Mouse (Mus musculus): ENCODE data around the gene Gm20388. TPM values are rescaled to one million over a fixed set of nuclear protein-coding genes. Genes with fewer than 3 reads are reported as not detected.
A peak's percentile ranks its signal among the peaks of the same experiment; 100 is the strongest.

Gm20388 gene
- polyA plus RNA-seq, 1 experiment from 2014 or later: not detected

DNA sequence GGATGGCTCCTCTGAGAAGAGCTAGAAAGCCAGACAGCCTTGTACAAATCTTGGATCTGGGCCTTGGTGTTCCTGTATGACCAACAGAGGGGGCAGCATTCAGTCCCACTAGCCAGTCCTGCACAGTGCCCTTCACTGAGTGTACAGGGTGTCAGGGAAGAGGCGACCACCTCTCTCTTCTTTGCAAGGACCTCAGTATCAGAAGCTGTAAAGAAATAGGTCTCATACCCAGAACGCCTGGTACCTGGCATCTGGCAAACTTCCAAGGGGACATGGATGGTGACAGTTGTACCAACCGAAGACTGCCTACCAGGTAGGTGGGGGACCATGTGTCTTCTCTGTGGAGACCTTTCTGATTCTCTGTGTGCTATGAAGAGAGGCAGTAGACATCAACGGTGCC is 2369.5 kb downstream of the Gm20388 start:
- Histone ChIP-seq H3K27ac (no peak overlapping the region), H3K4me2 (replicated peaks) (no peak overlapping the region), H3K27me3 (peaks cover 25% of the 10 kb centered on the region), H3K9me3 (no peaks in the 10 kb centered on the region), H3K9ac (no peak overlapping the region), H3K4me3 (no peak overlapping the region), H3K36me3 (no peaks in the 10 kb centered on the region), H3K4me1 (peaks cover 40% of the 10 kb centered on the region)
- WGBS: 67% methylated on average over 4 of the region's 4 CpGs
- no peak for ATAC-seq (ENCODE audit: insufficient number of reproducible peaks, insufficient read depth, low FRiP score, low TSS enrichment)

GRCm38 (mm10) chr8:122280588-122281316 is 2370.1 kb downstream of the Gm20388 start:
- Histone ChIP-seq H3K4me2 (replicated peaks) (peak overlapping the region; percentile 97), H3K9me3 (no peaks in the 10 kb centered on the region), H3K27me3 (peaks cover 31% of the 10 kb centered on the region), H3K27ac (peak overlapping the region; percentile 69), H3K36me3 (no peaks in the 10 kb centered on the region), H3K4me3 (peak overlapping the region; percentile 63), H3K4me1 (peaks cover 45% of the 10 kb centered on the region), H3K9ac (peak overlapping the region; percentile 24; the same call in 1 of the 2 replicates)
- ATAC-seq (ENCODE audit: insufficient number of reproducible peaks, insufficient read depth, low FRiP score, low TSS enrichment): peak; percentile 30
- WGBS: 5% methylated on average over 20 of the region's 20 CpGs

DNA sequence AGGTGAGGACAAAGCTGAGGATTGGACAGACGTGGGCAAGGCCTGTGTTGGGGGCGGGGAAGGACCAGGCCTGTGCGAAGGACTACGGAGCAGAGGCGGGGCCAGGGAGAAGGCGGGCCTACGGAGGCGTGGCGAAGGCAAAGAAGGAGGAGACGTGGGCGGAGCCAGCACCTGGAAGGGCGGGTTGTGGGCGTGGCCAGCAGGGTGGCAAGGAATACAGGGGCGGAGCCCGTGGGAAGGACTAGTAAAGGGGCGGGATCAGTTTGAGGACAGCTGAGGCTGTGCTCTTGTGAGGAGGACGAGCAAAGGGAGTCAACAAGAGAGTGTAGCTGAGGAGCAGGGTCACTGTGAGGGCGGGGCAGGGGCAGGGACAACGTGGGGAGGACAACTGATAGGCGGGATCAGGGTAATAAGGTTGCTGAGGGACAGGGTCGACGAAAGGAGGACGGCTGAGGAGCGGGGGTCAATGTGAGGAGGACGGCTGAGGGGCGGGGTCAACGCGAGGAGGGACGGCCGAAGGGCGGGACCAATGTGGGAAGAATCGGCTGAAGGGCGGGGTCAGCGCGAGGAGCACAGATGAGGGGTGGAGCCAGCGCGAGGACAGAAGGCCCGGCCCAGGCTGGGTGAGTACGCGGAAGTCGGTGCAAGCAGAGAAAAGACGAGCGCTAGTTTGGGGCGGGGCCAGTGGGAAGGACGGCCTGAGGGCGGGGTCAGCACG is 2370.8 kb downstream of the Gm20388 start:
- peak overlapping the region; percentile 63 for H3K4me3 ChIP-seq
- under 1% methylated on average over 47 of the region's 47 CpGs for WGBS

GRCm38 (mm10) chr8:122282035-122282358 is 2371.4 kb downstream of the Gm20388 start, which contains the start of gene Zfpm1:
Gene Zfpm1, plus strand, starts transcription at chr8:122282141.
- Histone ChIP-seq H3K4me2 (replicated peaks) (peak within 1 kb of the TSS; percentile 97), H3K27me3 (peaks cover 33% of the 10 kb centered on the region), H3K9ac (peak within 1 kb of the TSS; percentile 71), H3K9me3 (no peaks in the 10 kb centered on the region), H3K27ac (peak within 1 kb of the TSS; percentile 69), H3K4me1 (peaks cover 47% of the 10 kb centered on the region), H3K36me3 (no peaks in the 10 kb centered on the region), H3K4me3 (peak within 1 kb of the TSS; percentile 63)
- WGBS: 0% methylated on average over 48 of the region's 60 CpGs
- ATAC-seq (ENCODE audit: insufficient number of reproducible peaks, insufficient read depth, low FRiP score, low TSS enrichment): no peak

More for the DNA sequence above, 2370.8 kb downstream of the Gm20388 start:
- Histone ChIP-seq H3K4me2 (replicated peaks) (peak overlapping the region; percentile 97), H3K9me3 (no peaks in the 10 kb centered on the region), H3K4me1 (peaks cover 47% of the 10 kb centered on the region), H3K27me3 (peaks cover 33% of the 10 kb centered on the region), H3K9ac (peak overlapping the region; percentile 24), H3K27ac (peak overlapping the region; percentile 69), H3K36me3 (no peaks in the 10 kb centered on the region)
- ATAC-seq (ENCODE audit: insufficient number of reproducible peaks, insufficient read depth, low FRiP score, low TSS enrichment): peak; percentile 86

DNA sequence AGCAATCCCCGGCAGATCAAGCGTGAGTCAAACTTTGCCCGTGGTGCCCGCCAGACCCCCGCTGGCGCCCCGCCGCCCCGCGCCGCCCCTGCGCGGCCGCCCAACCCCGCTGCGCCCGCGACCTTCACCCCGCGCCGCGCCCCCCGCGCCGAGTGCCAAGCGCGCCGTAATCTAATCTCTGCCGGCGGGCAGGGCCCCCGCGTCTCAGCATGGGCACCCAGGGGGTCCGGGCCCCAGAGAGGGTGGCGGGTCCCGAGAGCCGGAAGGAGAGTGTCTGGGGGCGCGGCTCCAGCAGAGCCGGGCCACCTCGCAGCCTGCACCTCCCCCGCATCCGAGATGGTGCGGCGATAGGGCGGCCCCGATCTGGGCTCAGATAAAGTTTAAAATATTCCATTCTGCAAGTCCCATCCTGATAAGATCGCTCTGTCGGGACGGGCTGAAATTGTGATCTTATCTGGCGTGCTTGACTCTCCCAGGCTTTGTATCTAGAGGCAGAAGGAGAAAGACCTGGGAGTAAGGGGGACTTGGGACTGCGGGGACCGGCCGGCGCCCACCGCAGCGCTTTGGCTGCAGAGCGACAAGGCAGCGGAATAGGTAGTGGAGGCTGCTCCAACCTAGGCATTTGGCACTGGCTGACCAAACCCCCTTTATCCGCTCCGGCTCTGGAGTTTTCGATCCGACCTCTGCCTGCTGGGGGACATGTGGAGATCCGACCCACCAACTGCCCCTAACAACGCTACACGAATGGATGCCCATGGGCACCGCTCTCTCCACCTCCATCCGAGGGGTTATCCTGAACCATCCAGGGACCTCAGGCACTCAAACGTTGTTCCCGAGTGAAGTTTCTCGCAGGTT is 2372.1 kb downstream of the Gm20388 start:
- Histone ChIP-seq H3K9ac (peak overlapping the region; percentile 71), H3K27me3 (peaks cover 33% of the 10 kb centered on the region), H3K4me3 (peak overlapping the region; percentile 63), H3K36me3 (no peaks in the 10 kb centered on the region), H3K4me2 (replicated peaks) (peak overlapping the region; percentile 97), H3K27ac (peak overlapping the region; percentile 43; the same call in 1 of the 2 replicates), H3K9me3 (no peaks in the 10 kb centered on the region), H3K4me1 (peaks cover 43% of the 10 kb centered on the region)
- WGBS: under 1% methylated on average over 66 of the region's 70 CpGs
- no peak for ATAC-seq (ENCODE audit: insufficient number of reproducible peaks, insufficient read depth, low FRiP score, low TSS enrichment)

- H3K9me3 ChIP-seq: no peaks in the 10 kb centered on the region
- under 1% methylated on average over 37 of the region's 37 CpGs for WGBS
- H3K4me2 ChIP-seq (replicated peaks): peak overlapping the region; percentile 97
- H3K9ac ChIP-seq: peak overlapping the region; percentile 71
- H3K4me1 ChIP-seq: peaks cover 43% of the 10 kb centered on the region
- ATAC-seq (ENCODE audit: insufficient number of reproducible peaks, insufficient read depth, low FRiP score, low TSS enrichment): no peak
- peaks cover 33% of the 10 kb centered on the region for H3K27me3 ChIP-seq
- peak overlapping the region; percentile 43 for H3K27ac ChIP-seq
- peak overlapping the region; percentile 63 for H3K4me3 ChIP-seq
- H3K36me3 ChIP-seq: no peaks in the 10 kb centered on the region
Measured at GRCm38 (mm10) chr8:122283356-122284202, 2372.9 kb downstream of the Gm20388 start.

DNA sequence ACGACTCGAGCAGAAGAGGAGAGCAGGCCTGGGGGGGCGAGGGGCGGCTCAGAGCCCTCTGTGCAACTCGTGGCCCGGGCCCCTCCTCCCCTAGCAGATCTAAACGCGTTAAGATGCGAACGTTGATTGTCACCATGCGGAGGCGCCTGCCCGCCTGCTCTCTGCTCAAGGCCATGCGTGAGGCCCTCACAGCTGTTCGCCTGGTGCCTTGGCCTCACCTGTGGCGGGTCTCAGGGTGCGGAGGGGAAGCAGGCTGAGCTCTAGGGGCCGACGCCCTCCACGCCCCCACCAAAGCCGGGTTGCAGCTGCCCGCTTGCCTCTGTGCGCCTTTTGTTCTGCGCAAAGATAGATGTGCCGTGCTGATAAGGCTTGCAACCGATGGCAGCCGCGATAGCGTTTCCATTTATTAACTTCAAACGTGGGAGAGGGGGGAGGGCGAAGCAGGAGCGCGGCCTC is 2373.6 kb downstream of the Gm20388 start:
- Histone ChIP-seq H3K36me3 (no peaks in the 10 kb centered on the region), H3K9ac (peak overlapping the region; percentile 71), H3K4me3 (peak overlapping the region; percentile 63), H3K4me2 (replicated peaks) (peak overlapping the region; percentile 97), H3K27me3 (peaks cover 33% of the 10 kb centered on the region), H3K9me3 (no peaks in the 10 kb centered on the region), H3K4me1 (peaks cover 43% of the 10 kb centered on the region), H3K27ac (peak overlapping the region; percentile 41)
- no peak for ATAC-seq (ENCODE audit: insufficient number of reproducible peaks, insufficient read depth, low FRiP score, low TSS enrichment)
- under 1% methylated on average over 33 of the region's 33 CpGs for WGBS

- Histone ChIP-seq H3K9me3 (no peaks in the 10 kb centered on the region), H3K4me2 (replicated peaks) (peak overlapping the region; percentile 97), H3K4me1 (peaks cover 43% of the 10 kb centered on the region), H3K27ac (peak overlapping the region; percentile 41), H3K9ac (peak overlapping the region; percentile 71; the same call in 1 of the 2 replicates), H3K27me3 (peaks cover 33% of the 10 kb centered on the region), H3K4me3 (peak overlapping the region; percentile 63), H3K36me3 (no peaks in the 10 kb centered on the region)
- ATAC-seq (ENCODE audit: insufficient number of reproducible peaks, insufficient read depth, low FRiP score, low TSS enrichment): no peak
- WGBS: 3% methylated on average over 21 of the region's 21 CpGs
Measured at GRCm38 (mm10) chr8:122284659-122285261, 2374.1 kb downstream of the Gm20388 start.

DNA sequence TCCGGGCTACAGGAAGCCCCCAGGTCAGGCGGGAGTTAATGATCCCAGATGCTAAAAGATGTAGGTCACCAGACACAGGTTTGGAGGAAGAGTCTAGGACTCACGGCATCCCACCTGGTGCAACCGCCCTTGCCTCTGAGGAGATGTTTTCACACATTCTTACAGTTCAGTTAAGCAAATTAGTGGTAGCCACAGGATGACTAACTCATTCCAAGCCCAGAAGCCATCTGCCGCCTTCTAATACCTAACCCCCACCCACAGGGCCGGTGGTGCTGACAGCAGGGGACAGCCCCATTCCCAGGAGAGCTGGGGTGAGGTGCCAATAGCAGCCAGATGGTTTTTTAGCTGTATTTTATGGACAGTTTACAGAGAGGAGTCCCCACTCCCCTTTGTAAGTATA is 2375.1 kb downstream of the Gm20388 start:
- Histone ChIP-seq H3K27ac (no peak overlapping the region), H3K4me1 (peaks cover 37% of the 10 kb centered on the region), H3K9ac (no peak overlapping the region), H3K4me2 (replicated peaks) (no peak overlapping the region), H3K9me3 (no peaks in the 10 kb centered on the region), H3K27me3 (peaks cover 33% of the 10 kb centered on the region), H3K36me3 (no peaks in the 10 kb centered on the region), H3K4me3 (no peak overlapping the region)
- no peak for ATAC-seq (ENCODE audit: insufficient number of reproducible peaks, insufficient read depth, low FRiP score, low TSS enrichment)
- WGBS: 51% methylated on average over 6 of the region's 6 CpGs

- Histone ChIP-seq H3K9me3 (no peaks in the 10 kb centered on the region), H3K36me3 (no peaks in the 10 kb centered on the region), H3K27me3 (peaks cover 33% of the 10 kb centered on the region), H3K4me1 (peaks cover 36% of the 10 kb centered on the region), H3K4me3 (no peak overlapping the region), H3K4me2 (replicated peaks) (no peak overlapping the region), H3K9ac (no peak overlapping the region), H3K27ac (no peak overlapping the region)
- no peak for ATAC-seq (ENCODE audit: insufficient number of reproducible peaks, insufficient read depth, low FRiP score, low TSS enrichment)
- 87% methylated on average over 10 of the region's 10 CpGs for WGBS
Measured at GRCm38 (mm10) chr8:122286899-122287298, 2376.3 kb downstream of the Gm20388 start.
